Mouse (Mus musculus) retina, postnatal 1 day (tissue): Measurements from ENCODE around the gene Tgfb1.
A peak's percentile ranks its signal among the peaks of the same experiment; 100 is the strongest.
"Not testable (repeated sequence)": the region's sequence is repeated elsewhere in the genome, so short reads cannot be mapped to it uniquely, and the experiment has no call there.

Experiments used
- DNase-seq: peaks from one replicate; pipeline ENCODE4 v3.0.0-alpha.2; 2012

The Tgfb1 gene

GRCm38 (mm10) chr7:25707581-25708292, 20.9 kb downstream of the Tgfb1 start:
- DNase-seq, result no peak

DNA sequence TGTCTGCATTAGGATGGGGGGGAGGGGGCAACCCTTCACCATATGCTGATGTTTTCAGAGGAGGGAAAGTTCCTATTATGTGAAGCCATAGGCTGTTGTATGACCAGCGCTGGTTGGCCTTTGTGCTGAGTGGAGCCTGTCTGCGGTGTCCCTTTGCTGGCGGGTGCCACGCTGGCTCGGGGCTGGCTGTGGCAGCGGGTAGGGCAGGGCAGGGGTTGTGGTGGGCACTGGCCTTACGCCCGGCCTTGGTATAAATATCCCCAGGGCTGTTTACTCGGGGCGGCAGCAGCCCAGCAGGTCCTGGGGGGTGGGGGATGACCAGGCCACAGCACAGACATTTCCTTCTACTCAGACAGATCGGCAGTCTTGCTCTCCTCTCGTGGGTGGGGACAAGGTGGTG, 23.2 kb downstream of the Tgfb1 start:
- DNase-seq, result peak; percentile 37

DNA sequence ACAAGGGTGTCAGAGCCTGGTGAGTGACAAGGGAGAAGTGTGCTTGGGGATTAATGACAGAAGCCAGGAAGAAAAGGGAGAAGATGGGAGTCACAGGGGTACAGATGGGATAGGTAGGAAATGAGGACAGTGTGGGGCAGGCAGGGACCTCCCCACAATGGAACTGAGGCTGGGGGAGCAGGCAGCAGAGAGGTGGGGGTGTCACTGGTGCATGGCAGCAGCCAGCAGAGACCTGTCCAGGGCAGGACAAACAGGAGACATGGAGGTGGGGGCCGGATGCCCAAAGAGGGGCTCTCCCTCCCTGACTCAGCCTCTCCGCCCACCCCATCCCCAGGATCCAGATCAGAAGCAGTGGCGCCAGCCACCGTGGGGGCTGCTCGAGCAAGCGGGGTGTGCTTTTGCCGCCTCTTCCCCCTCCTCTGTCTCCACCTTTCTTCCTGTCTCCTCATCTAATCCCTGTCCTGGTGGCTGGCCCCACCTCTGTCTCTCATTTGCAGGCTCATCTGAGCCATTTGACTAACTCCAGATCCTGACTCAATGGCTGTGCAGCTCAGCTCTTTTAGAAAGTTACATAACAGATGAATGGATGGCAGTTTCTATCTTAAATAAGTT, 23.8 kb downstream of the Tgfb1 start:
- DNase-seq, result no peak

GRCm38 (mm10) chr7:25711165-25711564, 24.4 kb downstream of the Tgfb1 start:
- DNase-seq, result no peak

DNA sequence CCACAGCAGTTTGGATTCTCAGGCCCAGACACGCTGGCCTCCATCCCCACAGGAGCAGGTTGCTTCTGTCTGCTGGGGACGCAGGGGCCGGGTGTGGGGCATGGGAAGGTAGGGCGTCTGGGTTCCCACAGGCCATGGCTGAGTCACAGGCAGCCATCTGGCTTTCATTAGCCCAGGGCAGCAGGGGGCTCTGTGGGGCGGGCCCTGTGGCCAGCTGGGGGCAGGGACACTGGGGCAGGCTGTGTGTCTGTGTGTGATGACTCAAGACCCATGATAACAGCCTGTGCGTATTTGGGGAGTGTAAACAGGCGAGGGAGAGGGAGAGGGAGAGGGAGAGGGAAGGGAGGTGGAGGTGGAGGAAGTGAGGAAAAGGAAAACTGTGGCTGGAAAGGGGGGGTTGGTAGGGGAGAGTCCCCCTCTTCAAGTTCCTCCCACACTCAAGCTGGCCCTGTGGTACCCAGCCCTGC, 25.0 kb downstream of the Tgfb1 start:
- DNase-seq, result peak; percentile 66

GRCm38 (mm10) chr7:25712801-25713200, 26.0 kb downstream of the Tgfb1 start:
- DNase-seq, result no peak

- no peak for DNase-seq
Measured at GRCm38 (mm10) chr7:25714581-25714980, 27.8 kb downstream of the Tgfb1 start.

DNA sequence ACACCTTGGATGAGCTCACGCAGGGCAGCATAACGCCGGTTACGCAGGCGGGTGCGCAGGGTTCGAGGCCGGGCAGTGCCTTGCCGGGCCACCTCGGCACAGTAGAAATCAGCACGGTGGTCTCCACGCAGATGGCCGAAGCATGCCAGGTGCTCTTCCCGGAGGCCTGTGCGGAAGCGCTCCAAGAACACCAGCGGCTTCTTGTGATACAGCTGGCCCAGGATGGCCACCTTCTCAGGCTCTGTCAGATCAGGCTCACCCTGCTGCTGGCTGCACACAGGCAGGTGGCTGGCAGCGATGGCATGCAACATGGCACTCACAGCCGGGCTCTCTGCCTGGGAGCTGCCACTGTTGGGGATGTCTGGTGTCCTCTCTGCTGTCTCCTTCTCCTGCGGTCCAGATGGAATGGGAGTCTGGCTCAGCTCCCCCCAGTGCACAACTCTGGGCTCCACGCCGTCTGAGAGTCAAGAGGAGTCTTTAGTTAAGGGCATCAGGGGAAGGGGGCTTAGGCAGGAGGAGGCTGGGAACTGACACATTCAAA, 29.0 kb downstream of the Tgfb1 start:
- no peak for DNase-seq

GRCm38 (mm10) chr7:25717478-25717877, 30.7 kb downstream of the Tgfb1 start:
- no peak for DNase-seq

DNA sequence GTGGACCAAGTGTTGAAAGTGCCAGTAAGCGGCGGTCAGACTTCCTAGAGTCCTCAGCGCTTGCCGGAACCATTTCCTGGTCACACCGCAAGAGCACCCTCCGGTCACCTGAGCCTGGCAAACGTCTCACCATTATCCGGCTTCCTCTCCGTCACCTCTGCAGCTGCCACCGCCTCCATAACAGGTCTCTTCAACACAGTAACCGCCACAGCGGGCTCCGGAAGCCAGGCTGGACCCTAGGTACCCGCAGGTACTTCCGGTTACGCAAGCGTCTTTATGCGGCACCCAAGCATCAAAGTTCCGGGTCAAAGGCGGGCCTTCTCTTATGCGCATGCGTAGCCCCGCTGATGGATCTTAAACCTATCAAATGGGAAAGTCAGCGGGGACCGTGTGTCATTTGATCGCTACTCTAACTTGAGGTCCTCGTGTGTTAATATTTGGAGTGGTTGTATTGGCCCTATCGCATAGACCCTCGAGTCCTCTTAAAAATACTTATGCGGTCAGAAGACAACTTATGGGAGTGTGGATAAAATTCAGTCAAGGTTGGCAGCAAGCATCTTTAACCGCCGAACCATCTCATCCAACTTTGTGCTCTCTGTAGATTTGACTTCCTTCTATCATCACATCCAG, 32.1 kb downstream of the Tgfb1 start, which contains the start of gene Ccdc97:
Gene Ccdc97, minus strand, starts transcription at position 301 of the 630 bp plus-strand sequence.
- peak; percentile 97 for DNase-seq

DNA sequence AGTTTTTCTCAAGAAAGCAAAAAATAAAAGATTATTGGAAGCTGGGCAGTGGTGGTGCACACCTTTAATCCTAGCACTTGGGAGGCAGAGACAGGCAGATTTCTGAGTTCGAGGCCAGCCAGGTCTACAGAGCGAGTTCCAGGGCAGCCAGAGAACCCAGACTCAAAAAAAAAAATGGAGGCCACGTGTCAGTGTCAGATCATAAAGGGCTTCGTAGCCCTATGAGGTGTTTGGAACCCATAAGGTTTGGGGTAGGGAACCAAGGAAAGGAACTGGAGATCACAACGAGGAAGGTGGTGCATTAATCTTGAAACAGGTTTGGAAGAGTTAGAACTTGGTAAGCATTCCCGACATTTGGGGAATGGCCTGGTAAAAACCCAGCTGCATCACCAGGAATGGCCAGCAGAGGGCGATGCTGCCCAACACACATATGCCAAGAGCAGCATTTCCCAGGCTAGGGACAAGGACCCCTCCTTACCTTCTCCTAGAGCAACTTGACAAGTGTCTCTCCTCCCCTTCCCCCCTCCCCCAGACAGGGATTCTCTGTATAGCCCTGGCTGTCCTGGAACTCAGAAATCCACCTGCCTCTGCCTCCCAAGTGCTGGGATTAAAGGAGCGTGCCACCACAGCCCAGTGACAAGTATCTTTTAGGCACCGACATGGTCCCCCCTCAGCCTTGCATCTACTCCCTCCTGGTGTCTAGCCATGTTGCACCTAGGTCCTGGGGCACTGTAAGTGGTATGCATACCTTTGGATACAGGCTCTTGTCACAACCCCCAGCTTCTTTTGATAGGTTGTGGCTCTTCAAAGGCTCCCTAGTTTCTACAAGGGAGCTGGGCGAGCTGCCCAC, 33.2 kb downstream of the Tgfb1 start:
- peak; percentile 83 for DNase-seq

DNA sequence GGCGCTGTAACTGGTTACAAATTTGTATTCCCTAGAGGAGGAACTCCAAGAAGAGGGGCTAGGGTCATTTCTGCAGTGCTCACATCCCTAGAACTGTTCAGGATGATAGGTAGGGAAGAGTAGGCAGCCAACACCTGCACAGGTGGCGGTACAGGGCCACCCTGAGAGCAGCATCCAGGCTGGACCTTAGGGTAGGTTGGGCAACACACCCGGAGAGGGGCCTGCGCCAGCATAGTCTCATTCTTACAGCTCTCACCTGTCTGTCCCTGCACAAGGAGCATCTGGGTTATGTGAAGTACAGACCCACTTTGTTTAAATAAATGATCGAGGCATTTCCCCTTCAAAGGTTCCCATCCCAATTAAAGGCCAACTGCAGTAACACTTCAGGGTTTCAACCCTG, 34.0 kb downstream of the Tgfb1 start:
- DNase-seq, result no peak

DNA sequence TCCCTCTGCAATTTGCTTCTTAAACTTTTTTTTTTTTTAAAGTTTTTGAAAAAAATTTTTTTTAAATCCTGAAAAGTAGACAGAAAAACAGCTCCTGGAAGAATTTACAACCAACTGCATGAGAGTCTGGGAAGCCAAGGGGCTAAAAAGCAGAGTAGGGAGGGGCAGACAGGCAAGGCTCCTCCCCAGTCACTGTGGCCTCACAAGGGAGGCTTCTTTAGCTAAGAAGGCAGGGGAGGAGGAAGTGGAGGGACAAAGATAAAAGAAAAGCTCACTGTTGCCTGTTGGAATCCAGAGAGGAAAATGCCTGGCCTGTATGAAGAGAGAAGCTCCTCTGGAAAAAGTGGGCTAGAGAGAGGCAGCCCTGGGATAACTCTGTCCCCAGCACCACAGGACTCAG, 35.0 kb downstream of the Tgfb1 start:
- DNase-seq, result not testable (repeated sequence)

- DNase-seq, result no peak
Measured at GRCm38 (mm10) chr7:25725886-25726285, 39.1 kb downstream of the Tgfb1 start.

- DNase-seq, result no peak
Measured at GRCm38 (mm10) chr7:25727800-25728199, 41.0 kb downstream of the Tgfb1 start.

DNA sequence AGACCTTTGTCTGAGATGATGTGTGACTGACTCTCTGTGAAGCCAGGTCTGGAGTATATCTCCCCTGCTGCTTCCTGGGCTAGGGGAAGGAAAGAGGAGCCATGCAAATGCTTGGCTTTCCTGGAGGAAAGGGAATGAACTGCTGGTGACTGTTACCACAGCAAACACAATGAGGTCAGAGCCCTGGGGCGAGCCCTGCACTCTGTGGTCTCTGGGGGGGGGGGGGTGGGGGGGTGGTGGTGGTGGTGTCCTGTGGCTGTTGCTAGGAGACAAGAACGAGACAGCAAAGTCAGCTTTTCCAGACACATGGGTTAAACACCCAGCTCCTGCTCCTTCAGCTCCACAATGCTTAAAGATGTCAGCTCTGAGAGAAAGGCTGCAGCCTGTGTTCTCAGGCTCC, 42.6 kb downstream of the Tgfb1 start:
- no peak for DNase-seq

GRCm38 (mm10) chr7:25729862-25730261, 43.1 kb downstream of the Tgfb1 start:
- DNase-seq, result no peak

- DNase-seq, result no peak
Measured at GRCm38 (mm10) chr7:25731294-25732055, 44.7 kb downstream of the Tgfb1 start.

- no peak for DNase-seq
Measured at GRCm38 (mm10) chr7:25734991-25735390, 48.2 kb downstream of the Tgfb1 start.

DNA sequence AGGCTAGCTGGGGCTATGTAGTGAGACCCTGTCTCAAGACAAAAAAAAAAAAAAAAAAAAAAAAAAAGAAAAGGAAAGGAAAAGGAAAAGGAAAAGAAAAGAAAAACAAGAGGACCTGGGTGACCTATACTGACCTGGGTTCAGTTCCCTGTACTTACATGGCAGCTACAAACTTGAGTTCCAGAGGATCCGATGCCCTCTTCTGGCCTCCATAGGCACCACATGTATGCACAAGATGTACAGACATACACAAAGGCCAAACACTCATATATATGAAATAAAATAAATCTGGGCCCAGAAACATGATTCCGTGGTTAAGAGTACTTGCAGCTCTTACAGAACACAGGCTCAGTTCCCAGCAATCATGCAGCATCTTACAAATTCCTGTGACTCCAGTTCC, 50.1 kb downstream of the Tgfb1 start:
- peak; percentile 8 for DNase-seq

- no peak for DNase-seq
Measured at GRCm38 (mm10) chr7:25738277-25738676, 51.5 kb downstream of the Tgfb1 start.

- no peak for DNase-seq
Measured at GRCm38 (mm10) chr7:25746844-25747243, 60.0 kb downstream of the Tgfb1 start.
